Mouse (Mus musculus) limb, embryonic 11.5 days (tissue): ENCODE measurements around the gene Nrn1l. TPM values are rescaled to one million over a fixed set of nuclear protein-coding genes. Genes with fewer than 3 reads are reported as not detected.

Experiments
- ATAC-seq: fragments of 200-750 bp; cut with Nextera tagmentation; 2 replicates; pipeline ENCODE4 v1.8.0; 2017; ENCODE audit warnings: low read depth; ENCODE audit not compliant: insufficient number of reproducible peaks, low FRiP score, low TSS enrichment
- DNase-seq: peaks from one replicate; pipeline ENCODE4 v3.0.0-alpha.2; 2015; ENCODE audit warnings: low spot score
- H3K27ac ChIP-seq: fragments of 300-500 bp; sonication (generic); replicated peaks from 2 replicates; pipeline ENCODE4 v1.5.1; 2014; ENCODE audit warnings: low read depth, mild to moderate bottlenecking, low read length
- H3K27me3 ChIP-seq: fragments of 300-500 bp; sonication (generic); 2 replicates; pipeline ENCODE4 v1.6.1; 2014; ENCODE audit warnings: mild to moderate bottlenecking, low read length, mixed read lengths; ENCODE audit not compliant: control insufficient read depth, insufficient read depth
- H3K36me3 ChIP-seq: fragments of 300-500 bp; sonication (generic); 2 replicates; pipeline ENCODE4 v1.6.1; 2014; ENCODE audit warnings: mild to moderate bottlenecking, low read length, moderate library complexity, mixed read lengths; ENCODE audit not compliant: control insufficient read depth, insufficient read depth
- H3K4me1 ChIP-seq: fragments of 300-500 bp; sonication (generic); 2 replicates; pipeline ENCODE4 v1.6.1; 2014; ENCODE audit warnings: low read length, mixed read lengths; ENCODE audit not compliant: control insufficient read depth, insufficient read depth
- H3K4me2 ChIP-seq: fragments of 300-500 bp; sonication (generic); 2 replicates; pipeline ENCODE4 v1.6.1; 2014; ENCODE audit warnings: low read depth, mild to moderate bottlenecking, moderate library complexity; ENCODE audit not compliant: severe bottlenecking
- H3K4me3 ChIP-seq: fragments of 300-500 bp; sonication (generic); 2 replicates; pipeline ENCODE4 v1.5.1; 2014; ENCODE audit warnings: low read depth, low read length
- H3K9ac ChIP-seq: fragments of 300-500 bp; sonication (generic); 2 replicates; pipeline ENCODE4 v1.6.1; 2014; ENCODE audit warnings: mild to moderate bottlenecking, low read length
- H3K9me3 ChIP-seq: fragments of 300-500 bp; sonication (generic); 2 replicates; pipeline ENCODE4 v1.6.1; 2016; ENCODE audit warnings: low read length; ENCODE audit not compliant: control insufficient read depth
- WGBS: fragments of 180-500 bp; shearing (Covaris S2); extraction: QIAGEN DNeasy Blood & Tissue Kit; methylation state at CpG from one replicate; pipeline ENCODE4 v1.1.7; 2014; 5-methylcytosine and 5-hydroxymethylcytosine counted together
- polyA plus RNA-seq: library from polyadenylated mRNA; unstranded; fragments of >200 nt; fragmentation: Nextera tagmentation; extraction: Ambion mirVana; gene quantifications from 2 replicates; pipeline ENCODE4 v1.2.1, GENCODE M21; 2014

The Nrn1l gene
- polyA plus RNA-seq, 1 experiment from 2014 or later: 0.43 TPM

GRCm38 (mm10) chr8:105866364-105867029 is 26.9 kb upstream of the Nrn1l start:
- Histone ChIP-seq H3K9ac (no peak overlapping the region), H3K27ac (no peak overlapping the region), H3K4me1 (no peaks in the 10 kb centered on the region), H3K27me3 (no peaks in the 10 kb centered on the region), H3K4me3 (no peak overlapping the region), H3K9me3 (no peaks in the 10 kb centered on the region), H3K4me2 (no peak overlapping the region), H3K36me3 (peaks cover 24% of the 10 kb centered on the region)
- WGBS: 85% methylated on average over 6 of the region's 6 CpGs
- no peak for DNase-seq
- ATAC-seq: no peak

DNA sequence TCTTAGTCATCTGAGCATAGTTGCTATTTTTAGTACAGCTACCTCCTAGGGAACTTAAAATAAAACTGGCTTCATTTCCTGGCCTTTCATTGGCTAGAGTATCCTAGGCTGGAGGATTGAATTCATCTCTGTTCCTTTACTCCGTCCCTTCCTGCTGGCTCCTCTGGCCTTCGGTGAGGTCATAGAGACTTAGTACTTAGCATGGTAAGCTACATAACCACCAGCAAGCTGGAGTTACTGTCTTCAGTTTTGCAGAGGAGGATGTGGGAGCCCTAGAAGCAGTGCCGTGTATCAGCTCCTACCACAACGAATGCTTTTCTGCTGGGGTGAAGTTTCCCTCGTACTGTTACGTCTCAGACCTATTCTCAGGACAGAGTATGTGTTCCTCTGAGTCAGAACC is 19.1 kb upstream of the Nrn1l start:
- no peak for ATAC-seq
- DNase-seq: no peak
- no peaks in the 10 kb centered on the region for H3K9me3 ChIP-seq
- no peak overlapping the region for H3K27ac ChIP-seq
- WGBS: 90% methylated on average over 6 of the region's 6 CpGs
- no peak overlapping the region for H3K4me2 ChIP-seq
- no peaks in the 10 kb centered on the region for H3K4me1 ChIP-seq
- H3K36me3 ChIP-seq: peaks cover 28% of the 10 kb centered on the region
- no peak overlapping the region for H3K4me3 ChIP-seq
- H3K9ac ChIP-seq: no peak overlapping the region
- H3K27me3 ChIP-seq: no peaks in the 10 kb centered on the region

DNA sequence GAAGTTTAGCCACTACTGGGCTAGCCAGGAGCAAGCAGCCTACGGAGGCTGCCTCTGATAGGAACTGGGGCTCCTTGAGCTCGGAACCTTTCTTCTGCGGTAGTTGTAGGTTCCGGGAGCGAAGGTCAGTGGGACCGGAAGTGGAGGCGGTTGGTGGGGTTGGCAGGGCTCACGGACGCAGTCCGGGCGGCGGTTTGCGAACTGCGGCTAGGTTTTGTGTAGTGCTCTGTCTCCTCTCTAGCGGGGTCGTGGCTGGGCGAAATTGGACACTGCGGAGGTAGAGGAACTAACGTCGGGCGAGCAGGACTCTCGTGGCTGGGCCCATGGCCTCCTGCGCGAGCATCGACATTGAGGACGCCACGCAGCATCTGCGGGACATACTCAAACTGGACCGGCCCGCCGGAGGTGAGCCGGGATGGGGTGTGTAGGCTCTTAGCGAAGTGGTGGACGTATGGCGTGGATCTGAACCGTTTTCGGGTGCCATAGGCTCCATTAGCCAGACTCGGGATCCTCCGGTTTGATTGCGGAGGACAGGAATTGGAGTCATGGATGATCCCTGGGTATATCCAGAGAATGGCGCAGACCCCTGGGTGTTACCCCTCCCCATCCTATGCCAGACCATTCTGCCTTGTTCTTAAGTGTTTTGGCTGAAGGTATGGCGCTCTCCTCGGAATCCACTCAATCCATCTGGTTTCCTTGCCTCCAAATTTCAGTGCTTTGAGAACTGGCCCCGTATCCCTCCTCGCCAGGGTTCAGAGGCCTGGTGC is 12.4 kb upstream of the Nrn1l start, which contains the start of gene Edc4:
TSS of gene Edc4 (plus strand) at position 128 of the 767 bp plus-strand sequence.
- Histone ChIP-seq H3K27ac (no peak within 1 kb of the TSS), H3K27me3 (no peaks in the 10 kb centered on the region), H3K4me1 (peaks cover 4% of the 10 kb centered on the region; the same call in 1 of the 2 replicates), H3K9me3 (no peaks in the 10 kb centered on the region), H3K9ac (peak within 1 kb of the TSS; percentile 81), H3K4me2 (peak within 1 kb of the TSS; percentile 87), H3K36me3 (peaks cover 14% of the 10 kb centered on the region), H3K4me3 (peak within 1 kb of the TSS; percentile 74)
- DNase-seq: peak; percentile 94
- peak; percentile 85 for ATAC-seq
- WGBS: under 1% methylated on average over 45 of the region's 45 CpGs

GRCm38 (mm10) chr8:105889756-105890465 is 3.5 kb upstream of the Nrn1l start:
- 95% methylated on average over 12 of the region's 12 CpGs for WGBS
- Histone ChIP-seq H3K9me3 (no peaks in the 10 kb centered on the region), H3K27ac (no peak overlapping the region), H3K9ac (no peak overlapping the region), H3K27me3 (no peaks in the 10 kb centered on the region), H3K4me2 (no peak overlapping the region), H3K4me1 (no peaks in the 10 kb centered on the region), H3K36me3 (peaks cover 50% of the 10 kb centered on the region), H3K4me3 (no peak overlapping the region)
- no peak for ATAC-seq
- no peak for DNase-seq

GRCm38 (mm10) chr8:105890870-105891269 is 2.5 kb upstream of the Nrn1l start:
- DNase-seq (no peak), ATAC-seq (no peak)
- WGBS: 90% methylated on average over 6 of the region's 6 CpGs
- H3K9ac ChIP-seq: no peak overlapping the region
- H3K36me3 ChIP-seq: peaks cover 49% of the 10 kb centered on the region
- no peak overlapping the region for H3K4me2 ChIP-seq
- H3K27me3 ChIP-seq: no peaks in the 10 kb centered on the region
- no peak overlapping the region for H3K27ac ChIP-seq
- no peaks in the 10 kb centered on the region for H3K9me3 ChIP-seq
- no peaks in the 10 kb centered on the region for H3K4me1 ChIP-seq
- no peak overlapping the region for H3K4me3 ChIP-seq

- 79% methylated on average over 6 of the region's 6 CpGs for WGBS
- Histone ChIP-seq H3K4me2 (no peak overlapping the region), H3K9ac (no peak overlapping the region), H3K4me1 (no peaks in the 10 kb centered on the region), H3K27ac (no peak overlapping the region), H3K9me3 (no peaks in the 10 kb centered on the region), H3K36me3 (peaks cover 40% of the 10 kb centered on the region), H3K27me3 (no peaks in the 10 kb centered on the region), H3K4me3 (no peak overlapping the region)
- DNase-seq (no peak), ATAC-seq (no peak)
These were observed 935 bp upstream of the Nrn1l start for GRCm38 (mm10) chr8:105892432-105892831.

DNA sequence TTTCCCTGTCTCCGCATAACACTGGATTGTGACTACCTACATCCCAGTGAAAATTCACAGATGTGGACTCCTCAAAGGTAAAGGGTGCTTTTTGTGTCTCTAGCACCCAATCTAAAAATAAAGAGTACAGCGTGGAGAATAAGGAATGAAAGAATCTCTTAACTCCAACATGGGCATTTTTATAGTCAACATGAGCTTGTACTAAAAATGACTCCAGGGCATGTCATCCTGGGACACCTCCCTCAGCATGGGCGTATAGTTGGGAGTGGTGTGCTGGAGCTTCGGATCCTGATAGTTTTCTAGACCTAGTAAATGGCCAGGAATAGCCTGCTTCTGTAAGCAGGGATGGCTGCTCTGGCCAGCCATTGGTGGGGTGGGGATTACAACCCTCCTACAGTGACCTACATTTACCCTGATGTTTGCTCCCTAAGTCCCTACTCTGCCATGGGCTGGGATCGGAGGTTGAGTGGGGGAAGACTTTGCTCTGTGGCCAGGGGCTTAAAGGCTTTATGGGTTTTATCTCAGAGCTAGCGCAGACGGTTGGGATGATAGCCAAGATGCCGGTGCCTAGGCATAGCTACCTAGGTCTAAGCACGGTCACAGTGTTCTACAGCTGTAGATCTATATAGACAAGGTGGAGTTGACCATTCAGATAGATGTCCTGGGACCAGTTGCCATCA is 4.6 kb downstream of the Nrn1l start:
- Histone ChIP-seq H3K4me1 (0 out of 2 replicates have a peak, but pooled peaks cover 6% of the 10 kb centered on the region), H3K4me3 (no peak overlapping the region), H3K4me2 (no peak overlapping the region), H3K36me3 (0 out of 2 replicates have a peak, but pooled peaks cover 3% of the 10 kb centered on the region), H3K27me3 (no peaks in the 10 kb centered on the region), H3K27ac (no peak overlapping the region), H3K9ac (no peak overlapping the region), H3K9me3 (no peaks in the 10 kb centered on the region)
- WGBS: 81% methylated on average over 9 of the region's 9 CpGs
- ATAC-seq (no peak), DNase-seq (no peak)
